Mouse (Mus musculus) neural tube, embryonic 13.5 days (tissue): Measurements from ENCODE around the gene Slirp. TPM values are rescaled to one million over a fixed set of nuclear protein-coding genes. Genes with fewer than 3 reads are reported as not detected.
"Not testable (repeated sequence)": the region's sequence is repeated elsewhere in the genome, so short reads cannot be mapped to it uniquely, and the experiment has no call there.

Source experiments
- ATAC-seq: fragments of 200-750 bp; cut with Nextera tagmentation; 2 replicates; pipeline ENCODE4 v1.8.0; 2017; ENCODE audit warnings: low read depth, mild to moderate bottlenecking, moderate TSS enrichment, moderate library complexity
- H3K27ac ChIP-seq: fragments of 300-500 bp; sonication (generic); replicated peaks from 2 replicates; pipeline ENCODE4 v1.5.1; 2015; ENCODE audit warnings: moderate library complexity, mild to moderate bottlenecking, inconsistent platforms
- H3K27me3 ChIP-seq: fragments of 300-500 bp; sonication (generic); 2 replicates; pipeline ENCODE4 v1.6.1; 2015; ENCODE audit warnings: mild to moderate bottlenecking, inconsistent platforms
- H3K36me3 ChIP-seq: fragments of 300-500 bp; sonication (generic); 2 replicates; pipeline ENCODE4 v1.6.1; 2015; ENCODE audit warnings: mild to moderate bottlenecking, inconsistent platforms
- H3K4me1 ChIP-seq: fragments of 300-500 bp; sonication (generic); replicated peaks from 2 replicates; pipeline ENCODE4 v1.6.1; 2015; ENCODE audit warnings: inconsistent platforms
- H3K4me2 ChIP-seq: fragments of 300-500 bp; sonication (generic); 2 replicates; pipeline ENCODE4 v1.6.1; 2015; ENCODE audit warnings: inconsistent platforms, mild to moderate bottlenecking, moderate library complexity
- H3K4me3 ChIP-seq: fragments of 300-500 bp; sonication (generic); 2 replicates; pipeline ENCODE4 v1.5.1; 2015; ENCODE audit warnings: mild to moderate bottlenecking, inconsistent platforms
- H3K9ac ChIP-seq: fragments of 300-500 bp; sonication (generic); 2 replicates; pipeline ENCODE4 v1.6.1; 2015; ENCODE audit warnings: moderate library complexity, mild to moderate bottlenecking, inconsistent platforms
- H3K9me3 ChIP-seq: fragments of 300-500 bp; sonication (generic); 2 replicates; pipeline ENCODE4 v1.6.1; 2016; ENCODE audit warnings: inconsistent platforms
- WGBS: fragments of 180-500 bp; shearing (Covaris S2); methylation state at CpG from one replicate; pipeline ENCODE4 v1.1.7; 2015; 5-methylcytosine and 5-hydroxymethylcytosine counted together
- polyA plus RNA-seq: library from polyadenylated mRNA; unstranded; fragments of >200 nt; fragmentation: Nextera tagmentation; extraction: Ambion mirVana; gene quantifications from 2 replicates; pipeline ENCODE4 v1.2.1, GENCODE M21; 2015

Gene Slirp
- polyA plus RNA-seq, 1 experiment from 2014 or later, result 311 TPM

DNA sequence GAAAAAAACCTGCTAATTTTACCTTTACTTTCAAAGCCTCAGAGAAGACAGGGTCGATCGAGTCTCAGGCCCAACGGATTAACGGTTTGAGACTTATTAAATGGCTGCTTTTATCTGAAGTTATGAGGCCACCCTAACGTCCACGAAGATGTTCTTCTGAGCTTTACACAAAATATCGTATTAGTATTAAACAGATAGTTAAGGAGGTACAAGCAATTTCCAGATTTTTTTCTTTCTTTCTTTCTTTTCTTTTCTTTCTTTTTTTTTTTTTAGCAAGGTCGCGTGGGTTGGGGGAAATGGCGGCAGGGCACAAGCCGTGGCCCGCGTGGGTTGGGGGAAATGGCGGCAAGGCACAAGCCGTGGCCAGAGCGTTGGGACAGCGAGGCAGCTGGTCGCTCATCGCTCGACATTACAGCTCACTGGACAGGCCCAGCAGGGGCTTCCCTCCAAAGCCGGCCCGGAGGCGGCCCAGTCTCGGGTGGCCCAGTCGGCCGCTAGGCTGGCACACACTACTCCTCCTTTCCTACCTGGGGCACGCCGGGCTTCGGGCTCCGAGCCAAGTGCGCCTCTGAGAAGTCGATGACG is 489 bp upstream of the Slirp start:
- peaks cover 50% of the 10 kb centered on the region for H3K36me3 ChIP-seq
- H3K27me3 ChIP-seq, result no peaks in the 10 kb centered on the region
- WGBS, result 0% methylated on average over 32 of the region's 33 CpGs
- H3K27ac ChIP-seq, result peak overlapping the region; percentile 85
- ATAC-seq, result peak; percentile 91
- H3K4me1 ChIP-seq, result peaks cover 28% of the 10 kb centered on the region
- H3K4me2 ChIP-seq, result peak overlapping the region; percentile 76
- H3K4me3 ChIP-seq, result peak overlapping the region; percentile 74
- no peaks in the 10 kb centered on the region for H3K9me3 ChIP-seq
- H3K9ac ChIP-seq, result peak overlapping the region; percentile 85

- peak overlapping the region; percentile 74 for H3K4me3 ChIP-seq
- H3K4me2 ChIP-seq, result peak overlapping the region; percentile 76
- H3K9me3 ChIP-seq, result no peaks in the 10 kb centered on the region
- H3K27ac ChIP-seq, result no peak overlapping the region
- H3K9ac ChIP-seq, result peak overlapping the region; percentile 85
- peaks cover 48% of the 10 kb centered on the region for H3K36me3 ChIP-seq
- peaks cover 28% of the 10 kb centered on the region for H3K4me1 ChIP-seq
- 6% methylated on average over 16 of the region's 16 CpGs for WGBS
- 0 out of 2 replicates have a peak, but pooled peaks have one; percentile 4 for ATAC-seq
- no peaks in the 10 kb centered on the region for H3K27me3 ChIP-seq
Observed at GRCm38 (mm10) chr12:87444211-87444610, 515 bp downstream of the Slirp start.

GRCm38 (mm10) chr12:87449456-87449855 is 5.8 kb downstream of the Slirp start:
- no peak overlapping the region for H3K9ac ChIP-seq
- H3K36me3 ChIP-seq, result peaks cover 76% of the 10 kb centered on the region
- ATAC-seq, result no peak
- H3K27me3 ChIP-seq, result no peaks in the 10 kb centered on the region
- H3K9me3 ChIP-seq, result no peaks in the 10 kb centered on the region
- H3K4me1 ChIP-seq, result peaks cover 8% of the 10 kb centered on the region
- no peak overlapping the region for H3K27ac ChIP-seq
- no peak overlapping the region for H3K4me3 ChIP-seq
- no peak overlapping the region for H3K4me2 ChIP-seq
- WGBS, result 92% methylated on average over 9 of the region's 9 CpGs

GRCm38 (mm10) chr12:87464678-87465297 is 21.1 kb downstream of the Slirp start:
- no peak overlapping the region for H3K9ac ChIP-seq
- H3K36me3 ChIP-seq, result peaks cover 80% of the 10 kb centered on the region
- no peak overlapping the region for H3K4me3 ChIP-seq
- H3K9me3 ChIP-seq, result no peaks in the 10 kb centered on the region
- H3K27me3 ChIP-seq, result no peaks in the 10 kb centered on the region
- H3K27ac ChIP-seq, result no peak overlapping the region
- H3K4me1 ChIP-seq, result peaks cover 10% of the 10 kb centered on the region
- 79% methylated on average over 6 of the region's 6 CpGs for whole genome bisulfite sequencing
- ATAC-seq, result no peak
- no peak overlapping the region for H3K4me2 ChIP-seq

- Histone ChIP-seq H3K4me3 (peak overlapping the region; percentile 74), H3K4me1 (peaks cover 27% of the 10 kb centered on the region), H3K27ac (no peak overlapping the region), H3K27me3 (no peaks in the 10 kb centered on the region), H3K9me3 (no peaks in the 10 kb centered on the region), H3K4me2 (peak overlapping the region; percentile 73), H3K36me3 (peaks cover 26% of the 10 kb centered on the region), H3K9ac (peak overlapping the region; percentile 86)
- 57% methylated on average over 7 of the region's 7 CpGs for WGBS
- ATAC-seq, result no peak
Observed at GRCm38 (mm10) chr12:87470263-87471136, 26.8 kb downstream of the Slirp start.

- ATAC-seq, result no peak
- H3K27me3 ChIP-seq, result no peaks in the 10 kb centered on the region
- no peaks in the 10 kb centered on the region for H3K9me3 ChIP-seq
- H3K4me1 ChIP-seq, result peaks cover 22% of the 10 kb centered on the region
- H3K27ac ChIP-seq, result peak overlapping the region; percentile 93
- H3K9ac ChIP-seq, result peak overlapping the region; percentile 86
- H3K4me2 ChIP-seq, result peak overlapping the region; percentile 73
- peak overlapping the region; percentile 74 for H3K4me3 ChIP-seq
- under 1% methylated on average over 19 of the region's 19 CpGs for WGBS
- H3K36me3 ChIP-seq, result peaks cover 21% of the 10 kb centered on the region
Observed at GRCm38 (mm10) chr12:87471421-87471963, 27.8 kb downstream of the Slirp start.

- WGBS, result 3% methylated on average over 45 of the region's 45 CpGs
- Histone ChIP-seq H3K4me3 (peak within 1 kb of the TSS; percentile 74), H3K9ac (peak within 1 kb of the TSS; percentile 86), H3K27me3 (no peaks in the 10 kb centered on the region), H3K4me1 (peaks cover 17% of the 10 kb centered on the region), H3K27ac (peak within 1 kb of the TSS; percentile 93), H3K9me3 (no peaks in the 10 kb centered on the region), H3K36me3 (peaks cover 14% of the 10 kb centered on the region), H3K4me2 (peak within 1 kb of the TSS; percentile 73)
- peak; percentile 96 for ATAC-seq
Observed at GRCm38 (mm10) chr12:87471964-87472786, 28.5 kb downstream of the Slirp start, which contains the start of gene Snw1. Gene Snw1, minus strand, starts transcription at chr12:87472274.

GRCm38 (mm10) chr12:87474756-87475155 is 31.1 kb downstream of the Slirp start:
- Histone ChIP-seq H3K4me1 (peaks cover 17% of the 10 kb centered on the region), H3K9ac (no peak overlapping the region), H3K4me3 (no peak overlapping the region), H3K27ac (no peak overlapping the region), H3K27me3 (no peaks in the 10 kb centered on the region), H3K9me3 (no peaks in the 10 kb centered on the region), H3K36me3 (no peaks in the 10 kb centered on the region), H3K4me2 (no peak overlapping the region)
- 79% methylated on average over 3 of the region's 3 CpGs for WGBS
- ATAC-seq, result no peak

DNA sequence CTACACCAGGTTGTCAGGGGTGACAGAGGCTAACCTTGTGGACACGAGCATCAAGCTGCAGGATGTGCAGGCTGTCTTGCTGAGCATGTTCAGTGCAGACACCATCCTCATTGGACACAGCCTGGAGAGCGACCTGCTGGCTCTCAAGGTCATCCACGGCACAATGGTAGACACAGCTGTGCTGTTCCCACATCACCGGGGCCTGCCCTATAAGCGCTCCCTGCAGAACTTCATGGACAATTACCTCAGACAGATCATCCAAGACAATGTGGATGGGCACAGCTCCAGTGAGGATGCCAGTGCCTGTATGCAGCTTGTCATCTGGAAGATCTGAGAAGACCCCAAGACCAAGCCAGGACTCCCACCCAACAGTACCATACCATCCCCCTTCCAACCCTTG is 38.8 kb downstream of the Slirp start:
- not testable (repeated sequence) for ATAC-seq, H3K36me3 ChIP-seq, H3K27me3 ChIP-seq, H3K9ac ChIP-seq, H3K9me3 ChIP-seq, H3K27ac ChIP-seq, H3K4me2 ChIP-seq, H3K4me3 ChIP-seq, H3K4me1 ChIP-seq
- WGBS, result 89% methylated on average over 5 of the region's 5 CpGs

GRCm38 (mm10) chr12:87488683-87489082 is 45.0 kb downstream of the Slirp start:
- H3K9ac ChIP-seq, H3K36me3 ChIP-seq, H3K4me2 ChIP-seq, H3K9me3 ChIP-seq, ATAC-seq, H3K27me3 ChIP-seq, H3K27ac ChIP-seq, H3K4me3 ChIP-seq, H3K4me1 ChIP-seq: not testable (repeated sequence)
- 70% methylated on average over 2 of the region's 2 CpGs for WGBS

- not testable (repeated sequence) for H3K36me3 ChIP-seq, ATAC-seq, H3K27me3 ChIP-seq, H3K9me3 ChIP-seq, H3K27ac ChIP-seq, H3K4me2 ChIP-seq, H3K9ac ChIP-seq, H3K4me1 ChIP-seq, H3K4me3 ChIP-seq
- WGBS, result 96% methylated on average over 3 of the region's 3 CpGs
Observed at GRCm38 (mm10) chr12:87494421-87494820, 50.7 kb downstream of the Slirp start, which contains the start of gene Gm5788. Gene Gm5788, plus strand, starts transcription at chr12:87494721.
